Mouse (Mus musculus) forebrain, embryonic 16.5 days (tissue): ENCODE measurements around the gene Lgr5. TPM values are rescaled to one million over a fixed set of nuclear protein-coding genes. Genes with fewer than 3 reads are reported as not detected.

Experiments used
- ATAC-seq: fragments of 200-750 bp; cut with Nextera tagmentation; 2 replicates; pipeline ENCODE4 v1.8.0; 2017; ENCODE audit warnings: mild to moderate bottlenecking, moderate library complexity
- H3K27ac ChIP-seq: fragments of 300-500 bp; sonication (generic); 2 replicates; pipeline ENCODE4 v1.5.1; 2014; ENCODE audit warnings: low read length, control low read depth
- H3K27me3 ChIP-seq: fragments of 300-500 bp; sonication (generic); replicated peaks from 2 replicates; pipeline ENCODE4 v1.6.1; 2014; ENCODE audit warnings: low read length; ENCODE audit not compliant: control insufficient read depth, insufficient read depth
- H3K36me3 ChIP-seq: fragments of 300-500 bp; sonication (generic); 2 replicates; pipeline ENCODE4 v1.6.1; 2014; ENCODE audit not compliant: control insufficient read depth, insufficient read depth
- H3K4me1 ChIP-seq: fragments of 300-500 bp; sonication (generic); replicated peaks from 2 replicates; pipeline ENCODE4 v1.6.1; 2014; ENCODE audit warnings: low read length; ENCODE audit not compliant: control insufficient read depth, insufficient read depth
- H3K4me2 ChIP-seq: fragments of 300-500 bp; sonication (generic); 2 replicates; pipeline ENCODE4 v1.6.1; 2014; ENCODE audit warnings: mild to moderate bottlenecking, low read length, control low read depth
- H3K4me3 ChIP-seq: fragments of 300-500 bp; sonication (generic); replicated peaks from 2 replicates; pipeline ENCODE4 v1.5.1; 2014; ENCODE audit warnings: mild to moderate bottlenecking, low read length, control low read depth
- H3K9ac ChIP-seq: fragments of 300-500 bp; sonication (generic); replicated peaks from 2 replicates; pipeline ENCODE4 v1.6.1; 2014; ENCODE audit warnings: low read depth, low read length, control low read depth
- H3K9me3 ChIP-seq: fragments of 300-500 bp; sonication (generic); 2 replicates; pipeline ENCODE4 v1.6.1; 2016; ENCODE audit warnings: low read length; ENCODE audit not compliant: control insufficient read depth
- WGBS: fragments of 180-500 bp; shearing (Covaris S2); extraction: QIAGEN DNeasy Blood & Tissue Kit; methylation state at CpG from one replicate; pipeline ENCODE4 v1.1.7; 2014; 5-methylcytosine and 5-hydroxymethylcytosine counted together
- polyA plus RNA-seq: library from polyadenylated mRNA; unstranded; fragments of >200 nt; fragmentation: Nextera tagmentation; extraction: Ambion mirVana; gene quantifications from 2 replicates; pipeline ENCODE4 v1.2.1, GENCODE M21; 2015

Lgr5 gene
- polyA plus RNA-seq, 1 experiment from 2014 or later: 0.56 TPM

DNA sequence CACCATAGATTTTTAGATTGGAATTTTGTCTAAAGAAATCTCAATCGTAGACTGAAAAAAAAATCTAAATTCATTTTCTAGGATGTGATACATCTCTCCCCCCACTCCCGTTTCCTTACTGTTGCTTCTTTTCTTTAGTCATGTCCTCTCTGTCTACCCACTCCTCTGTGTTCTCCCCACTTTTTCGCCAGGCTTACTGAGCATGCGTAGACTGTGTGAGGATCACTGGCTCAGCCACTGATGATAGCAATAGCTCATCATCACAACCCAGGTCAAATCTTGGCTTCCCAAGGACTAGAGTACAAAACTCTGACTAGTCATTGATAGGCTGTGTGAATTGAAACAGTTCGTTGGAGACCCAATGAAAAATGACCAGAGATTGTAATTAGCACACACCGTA is 6.1 kb upstream of the Lgr5 start:
- peaks cover 41% of the 10 kb centered on the region for H3K27me3 ChIP-seq
- no peaks in the 10 kb centered on the region for H3K36me3 ChIP-seq
- H3K4me1 ChIP-seq: no peaks in the 10 kb centered on the region
- 90% methylated on average over 6 of the region's 6 CpGs for WGBS
- H3K9ac ChIP-seq: no peak overlapping the region
- no peak overlapping the region for H3K27ac ChIP-seq
- H3K4me3 ChIP-seq: no peak overlapping the region
- no peaks in the 10 kb centered on the region for H3K9me3 ChIP-seq
- no peak overlapping the region for H3K4me2 ChIP-seq
- no peak for ATAC-seq

DNA sequence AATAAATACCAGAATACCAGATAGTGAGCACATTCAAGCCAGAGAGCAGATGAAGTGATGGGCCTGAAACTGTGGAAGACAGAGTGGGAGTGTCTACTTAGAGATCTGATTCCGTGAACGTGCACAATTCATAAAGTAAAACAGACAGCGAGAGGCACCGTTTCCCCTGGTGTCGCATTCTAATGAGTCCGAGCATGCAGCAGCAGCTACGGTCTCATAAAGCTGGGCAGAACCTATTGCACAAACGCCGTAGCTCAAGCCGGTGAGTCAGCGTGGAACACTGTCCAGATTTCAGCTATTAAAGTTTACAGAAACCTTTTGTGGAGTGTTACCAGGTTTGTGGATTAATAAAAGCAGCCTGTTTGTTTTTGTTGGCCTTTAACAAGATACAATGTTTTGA is 5.6 kb upstream of the Lgr5 start:
- ATAC-seq: no peak
- Histone ChIP-seq H3K4me3 (no peak overlapping the region), H3K36me3 (no peaks in the 10 kb centered on the region), H3K9me3 (no peaks in the 10 kb centered on the region), H3K27me3 (peaks cover 44% of the 10 kb centered on the region), H3K27ac (no peak overlapping the region), H3K9ac (no peak overlapping the region), H3K4me1 (peaks cover under 1% of the 10 kb centered on the region; the same call in 1 of the 2 replicates), H3K4me2 (no peak overlapping the region)
- 43% methylated on average over 11 of the region's 11 CpGs for WGBS

DNA sequence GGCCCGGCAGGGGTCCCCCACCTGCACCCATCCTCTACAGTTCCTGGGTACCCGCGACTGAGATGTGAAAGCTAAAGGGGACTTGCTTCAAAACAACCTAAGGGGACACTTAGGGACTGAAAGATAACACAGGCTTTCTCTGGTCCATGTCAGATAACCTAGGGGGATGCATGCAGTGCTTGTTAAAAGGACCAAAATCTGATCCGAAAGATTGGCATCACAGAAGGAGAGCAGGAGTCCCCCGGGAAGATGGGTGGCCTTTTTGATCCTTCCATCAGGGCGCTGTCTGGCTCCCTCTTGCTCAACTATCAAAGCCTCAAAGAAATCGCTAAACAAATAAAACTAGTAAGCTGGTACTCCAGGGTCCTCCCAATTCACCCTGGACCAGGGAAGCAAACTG is 399 bp upstream of the Lgr5 start:
- Histone ChIP-seq H3K4me3 (peak overlapping the region; percentile 69), H3K36me3 (no peaks in the 10 kb centered on the region), H3K9ac (peak overlapping the region; percentile 62), H3K27ac (no peak overlapping the region), H3K4me1 (peaks cover 29% of the 10 kb centered on the region), H3K9me3 (no peaks in the 10 kb centered on the region), H3K4me2 (peak overlapping the region; percentile 96), H3K27me3 (peaks cover 69% of the 10 kb centered on the region)
- ATAC-seq: no peak
- WGBS: 2% methylated on average over 7 of the region's 7 CpGs

DNA sequence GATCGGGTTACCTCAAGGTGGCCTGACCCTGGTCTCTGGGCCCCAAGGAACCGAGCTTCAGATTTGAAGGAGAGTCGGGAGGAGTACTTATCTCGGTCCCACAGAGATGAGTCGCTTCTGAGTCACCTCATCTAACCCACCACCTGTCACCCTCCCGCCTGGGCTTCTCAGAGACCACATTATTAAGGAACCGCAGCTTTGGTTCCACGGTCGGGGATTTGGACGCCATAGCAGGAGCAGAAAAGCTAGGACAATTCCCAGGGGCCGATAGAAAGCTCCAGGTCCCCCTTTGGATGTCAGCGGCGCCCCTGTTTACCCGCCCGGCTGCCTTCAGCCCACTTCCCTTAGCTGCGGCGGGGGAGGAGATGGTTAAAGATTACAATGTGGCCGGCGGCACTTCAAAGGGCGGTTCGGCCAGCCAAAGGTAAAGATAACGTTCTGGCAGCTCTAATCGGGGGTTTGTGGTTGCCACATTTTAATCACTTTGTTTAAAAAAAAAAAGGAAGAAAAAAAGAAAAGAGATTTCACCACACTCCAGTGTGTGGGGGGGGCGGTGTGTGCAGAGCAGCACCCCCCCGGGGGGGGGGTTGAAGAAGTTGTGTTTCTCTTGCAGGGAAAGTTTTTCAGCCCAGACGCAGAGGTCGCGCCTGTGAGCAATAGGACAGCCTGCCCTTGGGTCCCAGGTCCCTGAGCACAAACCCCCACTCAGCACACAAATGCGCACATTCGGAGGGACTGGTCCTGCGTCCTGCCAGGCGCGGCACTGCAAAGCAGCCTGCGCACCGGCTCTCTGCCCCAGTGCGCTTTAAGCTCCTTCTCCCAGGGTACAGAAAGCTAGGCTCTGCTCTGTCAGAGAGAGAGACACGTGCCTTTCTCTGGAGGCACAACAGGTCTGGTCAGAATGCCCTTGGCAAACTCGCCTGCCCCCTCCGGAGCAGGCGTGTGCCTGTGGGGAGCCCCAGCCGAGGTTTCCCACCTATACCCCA is 1.0 kb downstream of the Lgr5 start:
- H3K4me3 ChIP-seq: peak overlapping the region; percentile 69
- peaks cover 70% of the 10 kb centered on the region for H3K27me3 ChIP-seq
- peak; percentile 69 for ATAC-seq
- H3K4me1 ChIP-seq: peaks cover 29% of the 10 kb centered on the region
- peak overlapping the region; percentile 62 for H3K9ac ChIP-seq
- under 1% methylated on average over 41 of the region's 41 CpGs for WGBS
- no peaks in the 10 kb centered on the region for H3K36me3 ChIP-seq
- H3K27ac ChIP-seq: no peak overlapping the region
- H3K9me3 ChIP-seq: no peaks in the 10 kb centered on the region
- peak overlapping the region; percentile 96 for H3K4me2 ChIP-seq

DNA sequence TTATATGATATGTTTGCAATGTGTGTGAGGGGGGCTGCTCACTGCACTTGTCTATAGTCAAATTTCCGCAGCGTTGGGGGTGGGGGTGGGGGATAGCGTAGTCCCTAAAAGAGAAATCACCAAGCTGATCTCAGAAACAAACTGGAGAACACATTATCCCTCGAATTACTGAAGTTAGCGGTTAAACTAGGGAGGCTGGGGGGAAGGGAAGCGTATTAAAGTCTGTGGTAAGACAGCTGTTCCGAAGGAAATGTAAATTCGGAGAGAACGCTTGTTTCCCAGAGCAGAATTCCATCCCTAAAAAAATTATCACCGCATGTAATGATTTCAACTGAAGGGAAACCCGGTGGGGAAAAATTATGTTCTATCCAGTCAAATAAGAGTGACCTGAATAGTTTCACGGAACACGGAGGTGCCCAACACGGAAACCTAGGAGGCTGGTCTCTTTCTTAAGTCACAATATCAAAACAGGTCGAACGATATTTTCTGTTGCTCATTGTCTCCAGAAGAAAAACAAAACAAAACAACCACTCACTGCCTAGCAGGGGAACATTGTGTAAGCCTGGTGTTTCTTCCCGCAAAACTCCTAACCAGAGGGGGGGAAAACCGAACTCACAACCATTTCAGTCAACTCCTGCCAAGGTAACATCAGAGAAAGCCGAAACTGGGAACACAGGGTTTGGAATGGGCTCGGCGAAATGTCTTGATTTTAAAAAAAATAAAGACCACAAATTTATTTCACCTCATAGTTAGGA is 1.9 kb downstream of the Lgr5 start:
- ATAC-seq: no peak
- H3K4me1 ChIP-seq: peaks cover 29% of the 10 kb centered on the region
- no peaks in the 10 kb centered on the region for H3K9me3 ChIP-seq
- no peak overlapping the region for H3K9ac ChIP-seq
- peak overlapping the region; percentile 69 for H3K4me3 ChIP-seq
- H3K4me2 ChIP-seq: peak overlapping the region; percentile 96
- no peak overlapping the region for H3K27ac ChIP-seq
- H3K36me3 ChIP-seq: no peaks in the 10 kb centered on the region
- WGBS: under 1% methylated on average over 21 of the region's 21 CpGs
- H3K27me3 ChIP-seq: peaks cover 73% of the 10 kb centered on the region

DNA sequence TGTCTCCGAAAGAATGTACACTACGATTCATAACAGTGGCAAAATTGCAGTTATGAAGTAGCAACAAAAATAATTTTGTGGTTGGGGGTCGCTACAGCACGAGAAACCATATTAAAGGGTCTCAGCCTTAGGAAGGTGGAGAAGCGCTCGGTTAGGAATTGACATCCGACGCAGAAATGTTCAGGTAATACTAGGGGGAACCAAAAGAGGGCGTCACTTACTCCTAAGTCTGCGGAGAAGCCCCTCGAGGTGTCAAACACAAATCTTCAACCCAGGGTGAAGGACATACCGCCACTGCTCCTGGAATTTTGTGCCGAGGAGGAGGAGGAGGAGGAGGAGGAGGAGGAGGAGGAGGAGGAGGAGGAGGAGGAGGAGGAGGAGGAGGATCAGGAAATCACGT is 2.9 kb downstream of the Lgr5 start:
- H3K9ac ChIP-seq: no peak overlapping the region
- peaks cover 29% of the 10 kb centered on the region for H3K4me1 ChIP-seq
- H3K4me3 ChIP-seq: no peak overlapping the region
- H3K9me3 ChIP-seq: no peaks in the 10 kb centered on the region
- WGBS: 20% methylated on average over 12 of the region's 14 CpGs
- no peak for ATAC-seq
- H3K27ac ChIP-seq: no peak overlapping the region
- H3K36me3 ChIP-seq: no peaks in the 10 kb centered on the region
- peaks cover 72% of the 10 kb centered on the region for H3K27me3 ChIP-seq
- H3K4me2 ChIP-seq: no peak overlapping the region

DNA sequence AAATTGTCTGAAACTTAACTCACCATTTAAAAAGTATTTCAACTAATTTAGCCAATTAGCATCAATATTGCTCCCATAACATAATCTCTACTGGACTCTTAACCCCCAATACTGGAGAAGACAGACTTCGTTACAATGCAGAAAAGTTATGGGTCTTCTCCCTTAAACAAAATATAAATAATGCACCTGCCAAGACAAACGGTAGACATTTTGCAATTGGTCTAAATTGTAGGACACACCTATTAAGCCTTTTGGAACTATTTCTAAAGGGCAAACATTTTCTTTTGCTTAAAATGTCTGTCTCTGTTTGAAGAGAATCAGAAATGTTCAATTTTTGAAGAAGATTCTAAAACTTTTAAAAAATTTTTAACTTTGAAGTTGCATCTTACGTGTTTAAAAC is 4.5 kb downstream of the Lgr5 start:
- Histone ChIP-seq H3K9me3 (no peaks in the 10 kb centered on the region), H3K4me3 (no peak overlapping the region), H3K9ac (no peak overlapping the region), H3K4me1 (peaks cover 27% of the 10 kb centered on the region), H3K27me3 (peaks cover 68% of the 10 kb centered on the region), H3K4me2 (no peak overlapping the region), H3K27ac (no peak overlapping the region), H3K36me3 (no peaks in the 10 kb centered on the region)
- ATAC-seq: no peak
- WGBS: 91% methylated on average over 3 of the region's 3 CpGs

GRCm38 (mm10) chr10:115581971-115582370 is 5.6 kb downstream of the Lgr5 start:
- no peak for ATAC-seq
- no peak overlapping the region for H3K27ac ChIP-seq
- no peaks in the 10 kb centered on the region for H3K36me3 ChIP-seq
- H3K9me3 ChIP-seq: no peaks in the 10 kb centered on the region
- peaks cover 64% of the 10 kb centered on the region for H3K27me3 ChIP-seq
- peaks cover 17% of the 10 kb centered on the region for H3K4me1 ChIP-seq
- 84% methylated on average over 9 of the region's 9 CpGs for WGBS
- H3K9ac ChIP-seq: no peak overlapping the region
- no peak overlapping the region for H3K4me2 ChIP-seq
- H3K4me3 ChIP-seq: no peak overlapping the region

- Histone ChIP-seq H3K9me3 (no peaks in the 10 kb centered on the region), H3K9ac (no peak overlapping the region), H3K4me2 (no peak overlapping the region), H3K27me3 (peaks cover 48% of the 10 kb centered on the region), H3K27ac (no peak overlapping the region), H3K4me3 (no peak overlapping the region), H3K36me3 (no peaks in the 10 kb centered on the region), H3K4me1 (no peaks in the 10 kb centered on the region)
- WGBS: 18% methylated on average over 7 of the region's 7 CpGs
- no peak for ATAC-seq
Observed at GRCm38 (mm10) chr10:115579494-115579893, 8.1 kb downstream of the Lgr5 start.
